Mouse (Mus musculus) kidney, postnatal 10 days (tissue): ENCODE results near the gene Katnal1.
A peak's percentile ranks its signal among the peaks of the same experiment; 100 is the strongest.

Source experiments
- DNase-seq: peaks from one replicate; pipeline ENCODE4 v3.0.0; 2021; ENCODE audit warnings: mixed read lengths

The Katnal1 gene

GRCm38 (mm10) chr5:148954314-148955060 lies 25.4 kb upstream of the Katnal1 start:
- no peak for DNase-seq

DNA sequence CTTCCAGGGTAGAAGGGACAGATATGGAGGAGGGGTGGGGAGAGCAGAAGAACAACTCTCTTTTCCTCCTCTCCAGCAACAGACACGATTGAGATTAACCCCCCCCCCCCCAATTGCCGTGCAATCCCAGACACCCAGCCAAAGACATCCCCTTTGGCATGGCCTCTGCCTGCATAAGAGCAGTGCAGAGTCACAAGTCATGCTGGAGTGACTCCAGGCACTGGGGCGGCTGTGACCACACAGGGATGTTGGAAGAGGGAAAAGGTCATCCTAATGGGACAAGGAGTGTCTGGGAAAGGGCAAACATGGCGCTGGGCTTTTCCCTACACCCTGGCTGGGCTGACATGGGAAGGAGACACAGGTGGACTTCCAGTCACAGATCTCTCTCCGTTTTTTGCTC lies 24.0 kb upstream of the Katnal1 start:
- DNase-seq = peak; percentile 53

- DNase-seq = peak; percentile 57
Observed at GRCm38 (mm10) chr5:148952419-148952818, 23.3 kb upstream of the Katnal1 start.

GRCm38 (mm10) chr5:148951360-148951759 lies 22.2 kb upstream of the Katnal1 start:
- no peak for DNase-seq

GRCm38 (mm10) chr5:148950064-148950463 lies 20.9 kb upstream of the Katnal1 start:
- DNase-seq = peak; percentile 53

- no peak for DNase-seq
Observed at GRCm38 (mm10) chr5:148948577-148948976, 19.5 kb upstream of the Katnal1 start.

- DNase-seq = no peak
Observed at GRCm38 (mm10) chr5:148947412-148947811, 18.3 kb upstream of the Katnal1 start.

DNA sequence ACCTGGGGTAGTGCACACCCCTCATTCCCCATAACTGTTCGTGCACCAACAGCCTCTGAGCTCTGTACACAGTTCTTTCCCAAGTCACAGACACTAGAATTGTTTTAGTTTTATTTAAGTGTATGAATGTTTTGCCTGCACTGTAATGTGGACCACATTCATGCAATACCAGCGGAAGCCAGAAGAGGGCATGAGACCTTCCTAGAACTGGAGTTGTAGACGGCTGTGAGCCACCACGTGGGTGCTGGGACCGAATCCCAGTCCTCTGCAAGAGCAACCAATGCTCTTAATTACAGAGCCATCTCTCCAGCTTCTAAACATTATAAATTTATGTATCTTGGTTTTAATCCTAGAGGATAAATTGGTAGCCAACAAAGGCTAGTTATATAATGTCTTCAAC lies 17.7 kb upstream of the Katnal1 start:
- DNase-seq = peak; percentile 56

- DNase-seq = no peak
Observed at GRCm38 (mm10) chr5:148945735-148946134, 16.6 kb upstream of the Katnal1 start.

DNA sequence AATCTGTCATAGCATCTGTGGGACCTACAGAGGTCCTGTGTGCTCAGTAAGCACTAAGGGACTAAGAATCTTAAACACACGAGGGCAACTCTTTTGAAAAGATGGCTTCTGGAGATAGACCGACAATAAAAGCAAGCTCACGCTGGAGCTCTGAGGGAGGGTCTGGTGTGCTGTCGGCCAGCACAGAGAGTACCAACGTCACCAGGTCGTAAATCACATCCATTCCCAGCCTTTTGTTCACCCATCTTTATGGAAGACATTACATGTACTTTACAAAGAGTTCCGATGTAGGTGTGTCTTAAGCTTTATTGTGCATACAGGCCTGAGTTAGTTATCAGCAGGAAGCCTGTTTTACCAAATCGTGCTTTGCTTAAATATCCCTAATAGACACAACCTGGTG lies 14.9 kb upstream of the Katnal1 start:
- DNase-seq = no peak

DNA sequence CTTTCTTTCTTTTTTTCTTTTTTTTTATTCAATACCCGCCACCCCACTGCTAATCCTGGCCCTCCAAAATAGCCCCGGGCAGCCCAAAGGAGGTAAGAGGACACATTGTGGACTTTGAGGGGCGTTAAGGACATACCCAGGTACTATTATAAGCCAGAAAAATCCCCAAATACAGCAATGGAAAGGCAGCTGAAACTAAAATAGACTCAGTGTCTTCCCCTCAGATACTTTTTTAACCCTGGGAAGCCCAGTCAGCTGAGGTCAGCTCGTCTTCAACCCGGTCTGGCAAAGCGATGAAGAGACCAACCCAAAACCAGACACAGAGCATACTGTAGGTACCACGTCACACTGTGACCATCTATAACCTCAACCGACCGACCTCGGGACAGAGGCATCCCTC lies 14.3 kb upstream of the Katnal1 start:
- no peak for DNase-seq

GRCm38 (mm10) chr5:148942957-148943356 lies 13.8 kb upstream of the Katnal1 start:
- no peak for DNase-seq

- no peak for DNase-seq
Observed at GRCm38 (mm10) chr5:148942305-148942704, 13.2 kb upstream of the Katnal1 start.

DNA sequence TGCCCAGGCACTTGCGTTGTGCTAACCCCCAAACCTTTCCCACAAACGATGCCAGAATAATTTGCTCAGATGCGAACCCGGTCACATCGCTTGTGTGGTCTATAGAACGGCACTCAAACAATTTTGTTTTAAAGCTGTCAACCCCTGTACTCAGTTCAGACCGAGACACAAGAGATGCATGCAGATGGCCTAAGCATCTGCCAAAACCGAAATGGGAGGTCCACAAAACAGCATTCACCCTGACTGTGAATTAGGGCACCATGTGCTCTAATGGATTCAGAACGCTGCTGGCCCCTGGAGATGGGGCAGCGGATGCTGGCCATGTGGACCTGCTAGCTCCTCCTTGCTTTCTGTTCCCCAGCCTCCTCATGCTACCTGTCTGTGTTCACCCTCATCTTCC lies 12.7 kb upstream of the Katnal1 start:
- no peak for DNase-seq

GRCm38 (mm10) chr5:148939948-148940382 lies 10.8 kb upstream of the Katnal1 start:
- DNase-seq = no peak

GRCm38 (mm10) chr5:148936516-148936951 lies 7.4 kb upstream of the Katnal1 start:
- DNase-seq = no peak

DNA sequence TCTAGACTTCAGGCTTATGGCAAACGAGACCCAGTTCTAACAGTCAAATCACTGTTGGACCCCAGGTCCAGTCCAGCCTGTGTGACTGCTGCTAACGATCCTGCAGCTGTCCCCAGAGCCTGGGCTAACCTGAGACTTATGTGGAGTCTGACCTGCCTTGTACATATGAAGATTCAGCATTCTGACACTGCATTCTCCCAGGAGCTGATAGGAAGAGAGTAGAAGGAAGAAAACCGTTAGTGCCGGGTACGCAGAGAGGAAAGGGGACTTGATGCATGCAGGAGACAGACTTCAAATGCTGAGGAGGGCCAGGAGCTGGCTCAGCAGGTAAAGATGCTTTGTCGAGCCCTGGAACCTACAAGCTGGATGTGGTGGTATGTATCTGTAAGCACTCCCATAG lies 6.8 kb upstream of the Katnal1 start:
- no peak for DNase-seq

GRCm38 (mm10) chr5:148935071-148935821 lies 6.1 kb upstream of the Katnal1 start:
- DNase-seq = no peak

DNA sequence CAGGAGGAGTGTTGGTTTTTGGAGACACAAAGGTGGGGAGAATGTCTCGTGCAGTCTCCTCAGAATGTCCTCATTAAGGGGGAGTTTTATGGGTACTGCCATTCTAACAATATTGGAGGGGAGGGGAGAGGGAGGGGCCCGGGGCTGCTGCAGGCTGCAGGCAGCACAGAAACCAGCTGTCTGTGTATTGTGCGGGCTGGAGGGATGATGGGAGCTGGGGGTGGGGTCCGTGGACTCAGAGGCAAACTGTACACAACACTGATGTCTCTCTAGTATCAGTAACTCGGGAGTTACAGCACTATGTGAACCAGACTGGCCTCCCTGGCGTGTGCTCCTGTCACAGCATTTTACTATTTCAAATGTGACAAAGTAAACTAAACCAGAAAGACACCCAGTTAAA lies 5.3 kb upstream of the Katnal1 start:
- no peak for DNase-seq

- DNase-seq = no peak
Observed at GRCm38 (mm10) chr5:148933767-148934166, 4.6 kb upstream of the Katnal1 start.

DNA sequence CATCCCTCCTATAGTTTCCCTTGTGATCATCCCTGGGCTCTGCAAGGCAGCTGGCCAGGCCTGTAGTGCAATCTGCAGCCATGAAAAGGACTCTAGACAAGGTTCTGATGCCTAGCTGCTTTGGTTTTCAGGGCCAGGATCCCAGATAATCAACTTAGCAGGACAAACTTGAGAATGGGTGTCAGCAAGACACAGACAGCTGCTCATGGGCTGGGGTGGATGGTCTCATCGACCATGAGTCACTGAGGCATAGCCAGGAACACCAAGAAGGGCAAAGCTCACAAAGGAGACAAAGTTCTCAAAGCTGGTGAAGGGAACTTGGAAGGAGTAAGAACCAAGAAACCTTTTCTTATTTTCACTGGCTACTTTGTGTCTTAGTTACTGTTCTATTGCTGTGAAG lies 2.2 kb upstream of the Katnal1 start:
- DNase-seq = no peak

DNA sequence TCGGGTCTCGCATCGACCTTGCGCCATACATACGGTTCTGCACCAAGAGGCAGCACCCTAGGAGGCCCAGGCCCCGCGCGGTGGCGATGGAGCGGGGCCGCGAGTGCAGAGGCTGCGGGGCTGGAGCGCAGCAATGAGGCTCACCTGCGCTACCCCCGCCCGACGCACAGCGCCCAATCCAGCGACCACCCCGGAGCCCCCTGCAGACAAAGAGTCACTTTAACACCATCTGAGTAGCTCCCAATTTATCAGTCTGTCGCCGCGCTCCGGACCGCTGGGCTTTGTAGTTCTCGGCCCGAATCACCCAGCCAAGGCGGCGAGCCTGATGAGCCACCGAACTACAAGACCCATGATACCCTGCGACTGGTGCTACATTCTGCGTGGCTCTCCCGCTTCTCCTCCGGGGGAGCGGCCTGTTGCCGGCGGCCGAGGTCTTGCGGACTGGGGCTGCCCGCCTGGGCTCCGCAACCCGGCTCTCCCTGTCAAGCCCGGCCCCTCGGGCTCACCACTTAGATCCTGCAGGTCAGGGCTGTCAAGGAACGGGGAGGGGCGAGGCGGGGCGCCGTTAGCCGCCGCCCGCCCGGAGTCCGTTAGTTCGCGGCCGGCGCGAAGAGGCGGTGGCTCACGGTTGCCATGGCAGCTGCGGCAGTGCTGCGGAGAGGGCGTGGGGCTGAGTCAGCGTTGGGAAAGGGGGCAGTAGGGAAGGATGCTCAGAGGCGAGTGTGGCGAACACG lies 571 bp downstream of the Katnal1 start:
- DNase-seq = peak; percentile 96

- no peak for DNase-seq
Observed at GRCm38 (mm10) chr5:148927717-148928223, 1.4 kb downstream of the Katnal1 start.
